Mouse (Mus musculus) ES-Bruce4 (cell line): ENCODE data around the gene 4933405L10Rik.

Experiments
- EP300 ChIP-seq: IDR thresholded peaks from 2 replicates; pipeline ENCODE4 v1.6.1; 2011; ENCODE audit warnings: low read depth, low read length; ENCODE audit not compliant: insufficient read depth
- POLR2A ChIP-seq: IDR thresholded peaks from one replicate; pipeline ENCODE4 v1.8.1; 2011; ENCODE audit warnings: low read length; ENCODE audit not compliant: insufficient read depth

- TF ChIP-seq POLR2A: no peak
- TF ChIP-seq EP300: no peak
Observed at GRCm38 (mm10) chr8:105695080-105695780, 12.2 kb upstream of the 4933405L10Rik start.
